In the genomic region with DNA sequence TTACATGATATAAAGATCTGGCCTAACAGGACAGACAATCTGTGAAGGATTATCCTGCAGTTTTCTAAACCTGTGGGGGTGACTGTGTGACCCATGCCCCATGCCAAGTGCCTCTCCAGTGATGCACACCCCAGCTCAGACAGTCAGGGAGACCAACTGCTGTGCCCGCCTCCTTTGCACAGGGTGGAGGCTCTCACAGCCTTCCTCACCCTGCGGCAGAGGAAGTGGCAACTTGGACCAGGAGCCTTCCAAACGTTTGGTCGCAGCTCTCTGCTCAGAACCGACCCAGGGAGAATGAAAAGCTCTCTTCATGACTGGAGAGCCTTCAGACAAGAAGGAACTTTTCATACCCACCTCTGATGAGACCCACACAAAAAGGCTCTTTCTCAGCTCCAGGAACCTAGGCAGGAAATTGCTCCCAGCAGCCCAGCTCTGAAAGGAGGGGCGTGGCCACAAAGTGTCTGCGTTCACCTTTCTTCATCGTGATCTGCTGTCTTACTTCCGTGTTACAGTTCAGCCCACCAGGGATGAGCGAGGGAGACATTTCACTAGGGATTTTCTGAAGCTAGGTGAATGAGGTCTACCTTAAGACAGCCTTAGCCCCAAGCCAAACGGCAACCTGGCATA, we compare ENCODE assay signal across 11 mouse cellular contexts.
A peak's percentile ranks its signal among the peaks of the same experiment; 100 is the strongest.
DNase-seq lines count a peak whose midpoint lies in the region; ATAC-seq and TF ChIP-seq lines count a peak whose summit lies in the region.
"Had no signal": no experiment of that assay in that cellular context is flagged by ENCODE, and none has a peak within 500 bp of the region (broad histone marks: within the 10 kb centered on the region; RNA-seq: fewer than 3 reads in every experiment).

No protein-coding gene starts in this region.

- H3K27ac ChIP-seq in heart, postnatal 0 days (ENCODE audit: low read depth), result no peak overlapping the region
- H3K27ac ChIP-seq in ES-E14 (ENCODE audit: insufficient read depth, low read depth, low read length, poor library complexity, severe bottlenecking), result no peak overlapping the region
- no peak overlapping the region for H3K27ac ChIP-seq in intestine, embryonic 15.5 days
- no peak overlapping the region for H3K27ac ChIP-seq in stomach, embryonic 14.5 days (ENCODE audit: low read length)
- H3K27ac ChIP-seq: heart, adult 2 months had no signal

- 30% methylated on average over 11 of the region's 11 CpGs for WGBS in heart, postnatal 0 days
- WGBS in intestine, embryonic 15.5 days, result 25% methylated on average over 11 of the region's 11 CpGs
- WGBS in stomach, embryonic 14.5 days, result 35% methylated on average over 11 of the region's 11 CpGs

- in situ Hi-C loops in ES-E14 (cut with MboI; ENCODE audit: low sequenced_read_pairs in 2 of 2, unreplicated experiment in 2 of 2), result no loop called here

- no peak overlapping the region for H3K4me3 ChIP-seq in heart, postnatal 0 days (ENCODE audit: low read depth, low read length)
- H3K4me3 ChIP-seq in ES-E14 (ENCODE audit: insufficient read depth in 1 of 2, low read depth in 1 of 2, low read length in 2 of 2, poor library complexity in 1 of 2, severe bottlenecking in 1 of 2), result no peak overlapping the region
- no peak overlapping the region for H3K4me3 ChIP-seq in intestine, embryonic 15.5 days (replicated peaks)
- H3K4me3 ChIP-seq in stomach, embryonic 14.5 days (ENCODE audit: low read depth, low read length), result no peak overlapping the region
- H3K4me3 ChIP-seq: heart, adult 2 months had no signal

- TF ChIP-seq CTCF in heart, postnatal 0 days (IDR thresholded peaks at IDR 0.05; ENCODE audit: low read depth), result no peak

- H3K4me1 ChIP-seq in heart, postnatal 0 days (ENCODE audit: control insufficient read depth, insufficient read depth), result no peaks in the 10 kb centered on the region
- peaks cover 0 to 5% of the 10 kb centered on the region in 2 experiments; a peak in 1 of 4 replicates for H3K4me1 ChIP-seq in ES-E14 (ENCODE audit: control insufficient read depth in 2 of 2, insufficient read depth in 2 of 2, low read length in 2 of 2, poor library complexity in 1 of 2)
- 0 out of 2 replicates have a peak, but pooled peaks cover 3% of the 10 kb centered on the region for H3K4me1 ChIP-seq in intestine, embryonic 15.5 days (replicated peaks)
- H3K4me1 ChIP-seq in stomach, embryonic 14.5 days (ENCODE audit: control insufficient read depth, insufficient read depth, low read length), result no peaks in the 10 kb centered on the region

- H3K9ac ChIP-seq in heart, postnatal 0 days (replicated peaks; ENCODE audit: low read depth, low read length), result no peak overlapping the region
- H3K9ac ChIP-seq in ES-E14 (ENCODE audit: insufficient read depth, low read depth, low read length, poor library complexity, severe bottlenecking), result peak overlapping the region; percentile 7; the same call in 1 of the 2 replicates
- H3K9ac ChIP-seq in intestine, embryonic 15.5 days, result no peak overlapping the region
- H3K9ac ChIP-seq in stomach, embryonic 14.5 days (replicated peaks; ENCODE audit: low read depth, low read length), result no peak overlapping the region

- H3K9me3 ChIP-seq in heart, postnatal 0 days (replicated peaks; ENCODE audit: control insufficient read depth, low read length), result no peaks in the 10 kb centered on the region; the same call in 1 of the 2 replicates
- H3K9me3 ChIP-seq in ES-E14 (ENCODE audit: control insufficient read depth, insufficient read depth, low read depth, low read length), result no peaks in the 10 kb centered on the region
- H3K9me3 ChIP-seq in intestine, embryonic 15.5 days, result no peaks in the 10 kb centered on the region
- H3K9me3 ChIP-seq in stomach, embryonic 14.5 days (ENCODE audit: control insufficient read depth, low read depth, low read length), result no peaks in the 10 kb centered on the region; the same call in 1 of the 2 replicates

- TF ChIP-seq EP300 in heart, postnatal 0 days (IDR thresholded peaks at IDR 0.05; ENCODE audit: low read depth), result no peak

- H3K36me3 ChIP-seq in heart, postnatal 0 days (replicated peaks; ENCODE audit: control insufficient read depth, insufficient read depth, low read length), result no peaks in the 10 kb centered on the region
- no peaks in the 10 kb centered on the region for H3K36me3 ChIP-seq in ES-E14 (ENCODE audit: control insufficient read depth, insufficient read depth, low read length, poor library complexity, severe bottlenecking)
- no peaks in the 10 kb centered on the region for H3K36me3 ChIP-seq in intestine, embryonic 15.5 days
- no peaks in the 10 kb centered on the region for H3K36me3 ChIP-seq in stomach, embryonic 14.5 days (ENCODE audit: control insufficient read depth, insufficient read depth, low read length)

- no peak for ATAC-seq in heart, postnatal 0 days (ENCODE audit: insufficient read depth, low read depth)
- peak; percentile 83 for ATAC-seq in intestine, embryonic 15.5 days
- no peak for ATAC-seq in stomach, embryonic 14.5 days (ENCODE audit: insufficient number of reproducible peaks, insufficient read depth, low FRiP score, low read depth)
- ATAC-seq: Patski had no signal

- intact Hi-C loops in heart, postnatal 25 days (cut with DNase I), result no loop called here
- intact Hi-C loops in left cerebral cortex, postnatal 36 days (cut with DNase I), result no loop called here

- H3K4me2 ChIP-seq in heart, postnatal 0 days (ENCODE audit: low read depth, low read length), result peak overlapping the region; percentile 26; the same call in 1 of the 2 replicates
- H3K4me2 ChIP-seq in intestine, embryonic 15.5 days (replicated peaks), result peak overlapping the region; percentile 43
- H3K4me2 ChIP-seq in stomach, embryonic 14.5 days (replicated peaks; ENCODE audit: low read depth, low read length), result 0 out of 2 replicates have a peak overlapping the region, but pooled peaks have one; percentile 16

- DNase-seq in heart, postnatal 0 days (ENCODE audit: low spot score), result no peak
- DNase-seq in heart, postnatal 25 days (ENCODE audit: low spot score), result no peak
- no peak for DNase-seq in ES-E14 (ENCODE audit: low read depth, low spot score)
- DNase-seq in adrenal gland, adult 8-10 months, result no peak
- DNase-seq in left cerebral cortex, postnatal 36 days (ENCODE audit: low spot score in 2 of 2), result no peak
- DNase-seq in frontal cortex, adult 2 months (ENCODE audit: extremely low spot score in 1 of 2, low spot score in 1 of 2), result no peak
- DNase-seq: cerebellum, adult 9-11 months had no signal

- no peaks in the 10 kb centered on the region for H3K27me3 ChIP-seq in heart, postnatal 0 days (ENCODE audit: control insufficient read depth, insufficient read depth, low read length)
- no peaks in the 10 kb centered on the region for H3K27me3 ChIP-seq in intestine, embryonic 15.5 days (replicated peaks)
- H3K27me3 ChIP-seq in stomach, embryonic 14.5 days (ENCODE audit: control insufficient read depth, insufficient read depth, low read length), result no peaks in the 10 kb centered on the region
- H3K27me3 ChIP-seq: Patski had no signal

TF ChIP-seq in ES-E14, 5 proteins besides CTCF, POLR2A, EP300 and RAD21:
- TF ChIP-seq HCFC1 (IDR thresholded peaks at IDR 0.05; ENCODE audit: borderline replicate concordance, insufficient read depth, low read length) (no peak), ZC3H11A (IDR thresholded peaks at IDR 0.05; ENCODE audit: borderline replicate concordance, low read depth, low read length) (no peak), CHD2 (IDR thresholded peaks at IDR 0.05; ENCODE audit: low read depth, low read length) (no peak), ZNF384 (IDR thresholded peaks at IDR 0.05; ENCODE audit: low read depth, low read length) (no peak), MAFK (IDR thresholded peaks at IDR 0.05; ENCODE audit: insufficient read depth, low read depth, low read length) (no peak)
